Mouse (Mus musculus) hindbrain, embryonic 12.5 days (tissue): Measurements from ENCODE around the gene C330007P06Rik. TPM values are rescaled to one million over a fixed set of nuclear protein-coding genes. Genes with fewer than 3 reads are reported as not detected.

Experiments
- ATAC-seq: fragments of 200-750 bp; cut with Nextera tagmentation; 2 replicates; pipeline ENCODE4 v1.8.0; 2017; ENCODE audit warnings: moderate TSS enrichment; ENCODE audit not compliant: low FRiP score
- H3K27ac ChIP-seq: fragments of 300-500 bp; sonication (generic); 2 replicates; pipeline ENCODE4 v1.5.1; 2016; ENCODE audit warnings: mild to moderate bottlenecking
- H3K27me3 ChIP-seq: fragments of 300-500 bp; sonication (generic); 2 replicates; pipeline ENCODE4 v1.6.1; 2016; ENCODE audit warnings: mild to moderate bottlenecking
- H3K36me3 ChIP-seq: fragments of 300-500 bp; sonication (generic); 2 replicates; pipeline ENCODE4 v1.6.1; 2016; ENCODE audit warnings: mild to moderate bottlenecking
- H3K4me1 ChIP-seq: fragments of 300-500 bp; sonication (generic); 2 replicates; pipeline ENCODE4 v1.6.1; 2016
- H3K4me2 ChIP-seq: fragments of 300-500 bp; sonication (generic); replicated peaks from 2 replicates; pipeline ENCODE4 v1.6.1; 2016; ENCODE audit warnings: mild to moderate bottlenecking
- H3K4me3 ChIP-seq: fragments of 300-500 bp; sonication (generic); 2 replicates; pipeline ENCODE4 v1.5.1; 2016; ENCODE audit warnings: mild to moderate bottlenecking
- H3K9ac ChIP-seq: fragments of 300-500 bp; sonication (generic); 2 replicates; pipeline ENCODE4 v1.6.1; 2016; ENCODE audit warnings: mild to moderate bottlenecking, moderate library complexity
- H3K9me3 ChIP-seq: fragments of 300-500 bp; sonication (generic); replicated peaks from 2 replicates; pipeline ENCODE4 v1.6.1; 2016; ENCODE audit warnings: mild to moderate bottlenecking
- WGBS: fragments of 180-500 bp; shearing (Covaris S2); methylation state at CpG from one replicate; pipeline ENCODE4 v1.1.7; 2016; 5-methylcytosine and 5-hydroxymethylcytosine counted together
- polyA plus RNA-seq: library from polyadenylated mRNA; unstranded; fragments of >200 nt; fragmentation: Nextera tagmentation; extraction: Ambion mirVana; gene quantifications from 2 replicates; pipeline ENCODE4 v1.2.1, GENCODE M21; 2016

Gene C330007P06Rik
- polyA plus RNA-seq, 1 experiment from 2014 or later = 30.5 TPM

- H3K36me3 ChIP-seq = no peaks in the 10 kb centered on the region
- H3K9ac ChIP-seq = no peak overlapping the region
- no peaks in the 10 kb centered on the region for H3K27me3 ChIP-seq
- no peak overlapping the region for H3K4me3 ChIP-seq
- WGBS = 69% methylated on average over 4 of the region's 4 CpGs
- ATAC-seq = no peak
- no peaks in the 10 kb centered on the region for H3K4me1 ChIP-seq
- no peak overlapping the region for H3K27ac ChIP-seq
- no peaks in the 10 kb centered on the region for H3K9me3 ChIP-seq
- H3K4me2 ChIP-seq = no peak overlapping the region
These were observed 96.2 kb downstream of the C330007P06Rik start for GRCm38 (mm10) chrX:36777694-36778093.

- WGBS = 84% methylated on average over 5 of the region's 5 CpGs
- H3K9me3 ChIP-seq = no peaks in the 10 kb centered on the region
- H3K4me3 ChIP-seq = no peak overlapping the region
- no peak overlapping the region for H3K9ac ChIP-seq
- no peaks in the 10 kb centered on the region for H3K36me3 ChIP-seq
- no peak overlapping the region for H3K27ac ChIP-seq
- no peak overlapping the region for H3K4me2 ChIP-seq
- no peaks in the 10 kb centered on the region for H3K27me3 ChIP-seq
- ATAC-seq = no peak
- no peaks in the 10 kb centered on the region for H3K4me1 ChIP-seq
These were observed 98.4 kb downstream of the C330007P06Rik start for GRCm38 (mm10) chrX:36775520-36775919.

Other genes starting within 250 kb of the C330007P06Rik start
- 4.2 and 4.4 TPM in 2 replicates for gene Akap17b, start 228.7 kb downstream of the C330007P06Rik start, polyA plus RNA-seq
- 0.42 and 1.2 TPM in 2 replicates for gene Slc25a43, start 130.5 kb downstream of the C330007P06Rik start, polyA plus RNA-seq
- gene Slc25a5, start 78.5 kb downstream of the C330007P06Rik start, polyA plus RNA-seq = 537 and 566 TPM in 2 replicates
- gene Ube2a, start 211 bp downstream of the C330007P06Rik start, polyA plus RNA-seq = 109 and 111 TPM in 2 replicates
- gene Nkrf, start 28.8 kb upstream of the C330007P06Rik start, polyA plus RNA-seq = 8.7 and 9.8 TPM in 2 replicates
- 61.9 and 68.7 TPM in 2 replicates for gene Sept6, start 117.7 kb upstream of the C330007P06Rik start, polyA plus RNA-seq
- not detected in 2 replicates for gene Sowahd, start 174.7 kb upstream of the C330007P06Rik start, polyA plus RNA-seq
- 388 and 426 TPM in 2 replicates for gene Rpl39, start 211.3 kb upstream of the C330007P06Rik start, polyA plus RNA-seq
- 24.3 and 25.7 TPM in 2 replicates for gene Upf3b, start 236.2 kb upstream of the C330007P06Rik start, polyA plus RNA-seq